Mouse (Mus musculus): ENCODE data around the gene Adi1. TPM values are rescaled to one million over a fixed set of nuclear protein-coding genes. Genes with fewer than 3 reads are reported as not detected.

Gene Adi1
- polyA plus RNA-seq (2015; fragmentation: Nextera tagmentation; extraction: Ambion mirVana): 29.4 and 30.0 TPM in 2 replicates

- H3K36me3 ChIP-seq: no peaks in the 10 kb centered on the region
- H3K4me3 ChIP-seq: peak within 1 kb of the TSS; percentile 48
- H3K9me3 ChIP-seq: no peaks in the 10 kb centered on the region
- WGBS: 2% methylated on average over 52 of the region's 53 CpGs
- peak; percentile 98 for ATAC-seq (ENCODE audit: low FRiP score, low read depth)
- no peaks in the 10 kb centered on the region for H3K27me3 ChIP-seq
- H3K4me1 ChIP-seq (replicated peaks): peaks cover 14% of the 10 kb centered on the region
- H3K4me2 ChIP-seq: peak within 1 kb of the TSS; percentile 58
- peak within 1 kb of the TSS; percentile 93 for H3K27ac ChIP-seq (replicated peaks)
- peak within 1 kb of the TSS; percentile 56 for H3K9ac ChIP-seq
These were observed at the start of gene Adi1 for GRCm38 (mm10) chr12:28675121-28675924. Gene Adi1 (plus strand): TSS chr12:28675231.

DNA sequence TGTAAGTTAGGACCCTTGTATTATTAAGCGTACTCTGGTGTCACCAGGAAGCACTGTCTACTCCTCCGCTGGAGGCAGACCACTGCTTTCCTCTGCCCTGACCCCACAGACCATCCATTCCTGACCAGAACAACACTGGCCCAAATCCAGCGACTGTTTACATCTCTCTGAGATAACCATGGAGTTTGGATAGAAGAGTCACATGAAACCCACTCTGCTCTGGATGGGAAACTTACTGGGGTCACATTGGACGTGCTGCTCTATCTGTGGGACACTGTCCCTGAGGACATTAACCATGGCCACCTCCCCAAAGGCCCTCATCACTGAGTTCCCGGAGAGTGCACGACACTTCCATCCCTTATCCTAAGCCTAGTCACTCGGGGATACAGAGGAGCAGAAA lies 49.6 kb upstream of the Adi1 start:
- Histone ChIP-seq H3K4me3 (no peak overlapping the region), H3K27ac (replicated peaks) (no peak overlapping the region), H3K27me3 (no peaks in the 10 kb centered on the region), H3K36me3 (peaks cover 24% of the 10 kb centered on the region), H3K9me3 (no peaks in the 10 kb centered on the region), H3K9ac (no peak overlapping the region), H3K4me1 (replicated peaks) (peaks cover 10% of the 10 kb centered on the region; the same call in 1 of the 2 replicates), H3K4me2 (no peak overlapping the region)
- ATAC-seq (ENCODE audit: low FRiP score, low read depth): no peak
- 88% methylated on average over 7 of the region's 7 CpGs for WGBS

- no peak overlapping the region for H3K4me3 ChIP-seq
These were observed 47.9 kb upstream of the Adi1 start for GRCm38 (mm10) chr12:28627092-28627491.

GRCm38 (mm10) chr12:28628436-28628835 lies 46.6 kb upstream of the Adi1 start:
- peaks cover 11% of the 10 kb centered on the region for H3K4me1 ChIP-seq (replicated peaks)
- ATAC-seq (ENCODE audit: low FRiP score, low read depth): no peak
- 97% methylated on average over 2 of the region's 2 CpGs for WGBS
- H3K4me3 ChIP-seq: no peak overlapping the region
- H3K36me3 ChIP-seq: peaks cover 54% of the 10 kb centered on the region
- no peaks in the 10 kb centered on the region for H3K9me3 ChIP-seq
- H3K27ac ChIP-seq (replicated peaks): no peak overlapping the region
- no peak overlapping the region for H3K4me2 ChIP-seq
- H3K27me3 ChIP-seq: no peaks in the 10 kb centered on the region
- no peak overlapping the region for H3K9ac ChIP-seq

More at GRCm38 (mm10) chr12:28627092-28627491, 47.9 kb upstream of the Adi1 start:
- Histone ChIP-seq H3K9ac (no peak overlapping the region), H3K4me1 (replicated peaks) (peaks cover 3% of the 10 kb centered on the region), H3K27me3 (no peaks in the 10 kb centered on the region), H3K36me3 (peaks cover 40% of the 10 kb centered on the region), H3K4me2 (no peak overlapping the region), H3K27ac (replicated peaks) (no peak overlapping the region), H3K9me3 (no peaks in the 10 kb centered on the region)
- WGBS: 77% methylated on average over 4 of the region's 4 CpGs
- no peak for ATAC-seq (ENCODE audit: low FRiP score, low read depth)

GRCm38 (mm10) chr12:28635058-28635534 lies 39.9 kb upstream of the Adi1 start:
- 2% methylated on average over 23 of the region's 23 CpGs for WGBS

DNA sequence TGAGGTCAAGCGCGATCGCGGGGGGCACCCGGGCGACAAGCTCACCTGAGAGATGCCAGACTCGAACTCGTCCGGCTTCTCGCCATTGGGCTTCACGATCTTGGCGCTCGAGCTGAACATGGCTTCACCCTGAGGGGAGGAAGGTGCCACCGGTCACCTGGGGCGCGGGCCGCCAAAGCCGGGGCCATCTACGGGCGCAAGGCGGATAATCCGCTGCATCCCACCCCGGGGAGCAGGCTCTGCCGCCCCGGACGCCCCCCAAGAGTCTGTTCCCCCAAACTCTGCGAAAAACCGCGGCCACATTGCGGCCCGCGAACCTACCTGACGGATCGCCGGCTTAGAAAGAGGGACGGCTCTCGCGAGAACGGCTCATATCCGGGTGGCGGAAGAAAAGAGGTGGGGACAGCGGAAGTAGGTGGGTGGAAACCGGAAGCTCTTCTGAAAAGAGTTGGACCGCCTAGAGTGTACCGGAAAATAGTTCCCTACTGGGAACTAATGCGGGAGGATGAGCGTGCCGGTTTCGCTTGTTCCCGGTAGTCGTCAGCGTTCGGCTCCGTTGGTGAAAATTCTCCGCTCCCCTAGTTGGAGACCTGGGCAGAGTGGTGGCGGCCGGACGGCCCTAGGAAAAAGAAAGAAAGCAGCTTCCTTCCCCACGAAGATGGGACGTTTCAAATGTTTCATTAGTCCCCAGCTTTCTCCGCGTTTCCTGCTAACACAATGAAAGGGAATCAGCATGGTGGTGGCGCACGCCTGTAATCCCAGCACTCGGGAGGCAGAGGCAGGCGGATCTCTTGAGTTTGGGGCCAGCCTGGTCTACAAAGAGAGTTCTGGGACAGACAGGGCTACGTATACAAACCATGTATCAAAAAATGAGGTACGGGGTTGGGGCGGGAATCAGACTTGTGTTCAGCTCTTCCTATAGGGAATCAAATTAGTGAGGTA lies 39.2 kb upstream of the Adi1 start, which contains the start of gene Rps7:
Rps7 (minus strand) TSS at position 419 of the 942 bp plus-strand sequence.
- peak; percentile 96 for ATAC-seq (ENCODE audit: low FRiP score, low read depth)
- Histone ChIP-seq H3K9me3 (no peaks in the 10 kb centered on the region), H3K4me2 (peak within 1 kb of the TSS; percentile 67), H3K9ac (peak within 1 kb of the TSS; percentile 98), H3K36me3 (peaks cover 32% of the 10 kb centered on the region), H3K27ac (replicated peaks) (peak within 1 kb of the TSS; percentile 86), H3K4me3 (peak within 1 kb of the TSS; percentile 94), H3K4me1 (replicated peaks) (peaks cover 34% of the 10 kb centered on the region), H3K27me3 (no peaks in the 10 kb centered on the region)
- WGBS: 5% methylated on average over 69 of the region's 69 CpGs

More at GRCm38 (mm10) chr12:28635058-28635534, 39.9 kb upstream of the Adi1 start:
- Histone ChIP-seq H3K27me3 (no peaks in the 10 kb centered on the region), H3K36me3 (peaks cover 39% of the 10 kb centered on the region), H3K27ac (replicated peaks) (peak overlapping the region; percentile 83), H3K4me2 (peak overlapping the region; percentile 67), H3K9ac (peak overlapping the region; percentile 98), H3K4me1 (replicated peaks) (peaks cover 34% of the 10 kb centered on the region), H3K9me3 (no peaks in the 10 kb centered on the region), H3K4me3 (peak overlapping the region; percentile 94)
- ATAC-seq (ENCODE audit: low FRiP score, low read depth): peak; percentile 10; the same call in 1 of the 2 replicates

- Histone ChIP-seq H3K27ac (replicated peaks) (peak overlapping the region; percentile 86; the same call in 1 of the 2 replicates), H3K36me3 (peaks cover 25% of the 10 kb centered on the region), H3K9me3 (no peaks in the 10 kb centered on the region), H3K9ac (no peak overlapping the region), H3K4me1 (replicated peaks) (peaks cover 34% of the 10 kb centered on the region), H3K4me2 (peak overlapping the region; percentile 67), H3K27me3 (no peaks in the 10 kb centered on the region), H3K4me3 (peak overlapping the region; percentile 94)
- ATAC-seq (ENCODE audit: low FRiP score, low read depth): no peak
- 91% methylated on average over 6 of the region's 6 CpGs for WGBS
These were observed 38.5 kb upstream of the Adi1 start for GRCm38 (mm10) chr12:28636543-28636942.

DNA sequence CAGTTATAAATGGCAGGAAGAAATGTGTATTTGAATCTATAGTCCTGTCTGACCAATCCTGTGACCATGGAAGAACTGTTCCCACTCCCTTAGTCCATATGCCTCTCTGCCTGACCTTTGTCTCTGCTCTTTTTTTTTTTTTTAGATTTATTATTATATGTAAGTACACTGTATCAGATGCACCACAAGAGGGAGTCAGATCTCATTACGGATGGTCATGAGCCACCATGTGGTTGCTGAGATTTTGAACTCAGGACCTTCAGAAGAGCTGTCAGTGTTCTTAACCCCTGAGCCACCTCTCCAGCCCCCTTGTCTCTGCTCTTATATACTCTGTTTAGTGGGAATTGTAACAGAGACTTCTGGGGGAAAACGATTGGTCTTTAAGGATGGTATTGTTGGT lies 36.3 kb upstream of the Adi1 start:
- H3K4me2 ChIP-seq: no peak overlapping the region
- 74% methylated on average over 2 of the region's 2 CpGs for WGBS
- H3K9ac ChIP-seq: no peak overlapping the region
- H3K4me3 ChIP-seq: no peak overlapping the region
- no peaks in the 10 kb centered on the region for H3K9me3 ChIP-seq
- ATAC-seq (ENCODE audit: low FRiP score, low read depth): no peak
- H3K4me1 ChIP-seq (replicated peaks): peaks cover 19% of the 10 kb centered on the region
- H3K36me3 ChIP-seq: peaks cover 3% of the 10 kb centered on the region; the same call in 1 of the 2 replicates
- H3K27me3 ChIP-seq: no peaks in the 10 kb centered on the region
- no peak overlapping the region for H3K27ac ChIP-seq (replicated peaks)

- H3K27ac ChIP-seq (replicated peaks): peak within 1 kb of the TSS; percentile 85
- peak within 1 kb of the TSS; percentile 68 for H3K9ac ChIP-seq
- H3K4me2 ChIP-seq: peak within 1 kb of the TSS; percentile 71
- H3K4me3 ChIP-seq: peak within 1 kb of the TSS; percentile 80
- H3K9me3 ChIP-seq: no peaks in the 10 kb centered on the region
- H3K36me3 ChIP-seq: 0 out of 2 replicates have a peak, but pooled peaks cover 1% of the 10 kb centered on the region
- WGBS: 2% methylated on average over 52 of the region's 52 CpGs
- 0 out of 2 replicates have a peak, but pooled peaks cover 5% of the 10 kb centered on the region for H3K27me3 ChIP-seq
- peak; percentile 96 for ATAC-seq (ENCODE audit: low FRiP score, low read depth)
- H3K4me1 ChIP-seq (replicated peaks): peaks cover 18% of the 10 kb centered on the region
These were observed 25.6 kb upstream of the Adi1 start, which contains the start of gene Rnaseh1 for GRCm38 (mm10) chr12:28649141-28650110. Gene Rnaseh1 (plus strand): TSS chr12:28649602.

DNA sequence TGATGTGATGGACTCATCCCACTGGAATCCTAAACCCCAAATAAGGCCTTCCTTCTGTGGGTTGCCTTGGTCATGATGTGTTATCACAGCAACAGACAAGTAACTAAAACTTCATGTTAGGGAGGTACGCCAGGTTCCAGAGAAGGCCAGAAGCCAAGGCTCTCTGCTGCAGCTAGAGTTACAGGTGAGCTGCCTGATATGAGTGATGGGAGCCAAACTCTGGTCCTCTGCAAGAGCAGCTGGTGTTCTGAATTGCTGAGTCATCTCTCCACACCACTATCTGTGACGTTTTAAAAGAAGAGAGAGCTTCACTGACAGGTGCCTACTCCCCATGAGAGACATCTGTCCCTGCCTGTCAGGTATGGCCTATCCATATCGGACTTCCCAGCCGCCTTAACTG lies 12.4 kb upstream of the Adi1 start:
- no peak overlapping the region for H3K4me2 ChIP-seq
- WGBS: 84% methylated on average over 4 of the region's 4 CpGs

More for the DNA sequence above, 12.4 kb upstream of the Adi1 start:
- no peak for ATAC-seq (ENCODE audit: low FRiP score, low read depth)
- Histone ChIP-seq H3K4me3 (no peak overlapping the region), H3K27me3 (no peaks in the 10 kb centered on the region), H3K36me3 (peaks cover 27% of the 10 kb centered on the region), H3K9me3 (no peaks in the 10 kb centered on the region), H3K4me1 (replicated peaks) (no peaks in the 10 kb centered on the region), H3K27ac (replicated peaks) (no peak overlapping the region), H3K9ac (no peak overlapping the region)

Data from hindbrain, embryonic 15.5 days (tissue).